Mouse (Mus musculus): ENCODE data around the gene Npnt.
A peak's percentile ranks its signal among the peaks of the same experiment; 100 is the strongest.

Npnt gene

GRCm38 (mm10) chr3:132949791-132950528 is at the start of gene Npnt:
Gene Npnt, minus strand, starts transcription at chr3:132950291.
- peak; percentile 29 for DNase-seq (ENCODE audit: low read depth)

GRCm38 (mm10) chr3:132996299-132996698 is 46.2 kb upstream of the Npnt start:
- DNase-seq (ENCODE audit: low read depth): no peak

- DNase-seq (ENCODE audit: low read depth): no peak
Measured at GRCm38 (mm10) chr3:132995904-132996267, 45.8 kb upstream of the Npnt start.

DNA sequence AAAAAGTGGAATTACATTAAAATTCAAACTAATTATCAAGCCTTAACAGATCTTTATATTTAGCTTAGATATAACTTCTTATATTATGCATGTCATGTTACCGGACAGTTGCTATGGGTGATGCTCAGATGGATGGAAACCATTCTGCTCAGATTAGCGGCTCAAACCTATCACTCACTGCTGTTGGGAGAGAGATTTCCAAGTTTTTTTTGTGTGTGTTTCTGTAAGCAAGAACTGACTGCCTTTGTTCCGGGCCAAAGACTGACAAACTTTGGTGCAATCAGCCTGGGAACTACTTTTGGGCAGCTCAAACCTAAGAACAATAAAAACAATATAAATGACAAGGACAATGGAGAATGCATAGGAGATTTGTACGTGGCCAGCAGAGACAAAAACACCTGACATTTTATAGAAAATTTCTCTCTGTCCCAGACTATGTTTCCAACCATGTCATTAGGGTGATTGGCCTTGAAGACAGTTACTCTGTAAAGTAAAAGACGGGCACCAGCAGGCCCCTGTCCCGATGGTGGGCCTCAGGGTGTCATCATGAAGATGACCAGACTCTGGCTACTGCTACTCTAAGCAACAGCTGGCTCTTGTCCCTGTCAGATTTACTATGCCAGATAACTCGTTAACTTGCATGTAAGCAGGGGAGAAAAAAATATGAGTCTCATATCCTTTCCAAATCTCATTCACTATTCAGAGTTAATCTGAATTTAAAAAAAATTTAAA is 45.2 kb upstream of the Npnt start:
- DNase-seq (ENCODE audit: low read depth): no peak

GRCm38 (mm10) chr3:132986188-132986587 is 36.1 kb upstream of the Npnt start:
- DNase-seq (ENCODE audit: low read depth): no peak

DNA sequence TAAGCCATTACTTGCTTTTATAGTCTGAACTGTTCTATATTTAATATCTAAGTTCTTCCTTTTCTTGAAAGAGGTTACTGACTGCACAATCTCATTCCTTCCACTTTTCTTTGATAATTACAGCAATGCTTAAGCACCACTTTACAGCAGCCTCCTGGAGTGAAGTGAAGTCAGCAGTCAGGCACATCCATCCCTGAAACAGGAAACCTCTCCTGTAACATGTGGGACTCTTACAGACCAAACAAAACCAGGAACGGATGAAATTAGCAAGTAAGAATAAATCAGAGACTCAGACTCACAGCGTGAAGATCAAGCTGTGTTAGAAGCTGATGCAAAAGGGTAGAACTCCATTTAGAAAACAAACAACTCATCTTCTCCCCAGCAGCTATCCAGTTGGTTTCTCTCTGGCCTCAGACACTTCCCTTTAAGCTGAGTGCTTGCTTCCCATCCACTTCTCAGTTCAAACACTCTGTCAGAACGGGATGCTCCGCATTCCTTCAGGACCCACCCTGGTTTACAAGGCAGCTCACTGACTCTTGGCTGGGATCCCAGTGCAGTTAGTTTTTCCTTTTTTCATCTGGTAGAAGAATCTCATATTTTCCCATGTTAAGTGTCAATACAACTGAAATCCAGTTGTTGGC is 33.9 kb upstream of the Npnt start:
- no peak for DNase-seq (ENCODE audit: low read depth)

- no peak for DNase-seq (ENCODE audit: low read depth)
Measured at GRCm38 (mm10) chr3:132981968-132982367, 31.9 kb upstream of the Npnt start.

- DNase-seq (ENCODE audit: low read depth): peak; percentile 4
Measured at GRCm38 (mm10) chr3:132979781-132980461, 29.8 kb upstream of the Npnt start.

DNA sequence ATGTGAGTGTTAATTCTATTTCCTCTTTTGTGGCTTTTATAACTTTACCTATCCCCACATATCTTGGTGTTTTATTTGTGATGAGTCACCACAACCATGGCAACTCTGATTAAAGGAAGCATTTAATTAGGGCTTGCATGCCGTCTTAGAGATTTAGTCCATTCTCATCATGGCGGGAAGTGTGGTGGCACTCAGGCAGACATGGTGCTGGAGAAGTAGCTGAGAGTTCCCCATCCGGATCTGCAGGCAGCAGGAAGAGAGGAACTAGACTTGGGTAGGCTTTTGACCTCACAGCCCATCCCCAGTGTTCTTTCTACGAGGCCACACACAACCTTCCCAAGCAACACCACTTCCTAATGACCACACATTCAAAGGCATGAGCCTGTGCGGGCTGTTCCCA is 16.2 kb upstream of the Npnt start:
- no peak for DNase-seq (ENCODE audit: low read depth)

- no peak for DNase-seq (ENCODE audit: low read depth)
Measured at GRCm38 (mm10) chr3:132964715-132965507, 14.8 kb upstream of the Npnt start.

DNA sequence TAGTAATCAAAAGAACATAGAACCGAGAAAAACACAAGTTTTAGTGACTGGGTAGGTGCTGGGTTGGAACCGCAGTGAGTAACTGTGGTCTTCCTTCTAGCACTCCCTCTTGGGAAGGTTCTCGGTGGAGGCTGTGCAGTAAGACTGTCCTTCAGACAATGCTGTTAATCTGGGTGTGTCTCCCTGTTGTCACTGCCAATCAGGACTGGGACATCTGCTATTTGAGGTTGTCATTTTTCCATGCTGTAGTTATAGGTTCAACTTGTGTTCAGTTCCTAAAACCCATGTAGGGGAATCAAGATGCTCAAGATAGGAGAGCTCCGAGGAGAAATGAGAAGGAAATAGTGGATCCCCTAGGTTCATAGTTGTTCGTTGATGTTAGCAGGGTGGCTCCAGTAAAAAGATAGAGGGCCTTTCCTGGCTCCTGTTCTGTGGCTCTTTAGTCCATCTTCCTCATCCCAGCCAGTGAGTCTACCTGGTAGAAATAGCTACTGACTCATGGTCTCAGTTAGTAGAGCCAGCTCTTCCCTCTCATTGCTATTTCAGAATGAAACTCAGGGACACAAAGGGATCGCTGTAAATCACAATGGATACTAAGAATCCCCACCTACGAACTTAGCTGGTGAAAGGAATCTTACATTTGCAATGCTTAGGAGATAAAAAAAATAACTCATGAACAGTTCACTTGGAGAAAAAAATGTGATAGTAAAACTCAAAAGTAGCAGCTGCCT is 12.7 kb upstream of the Npnt start:
- DNase-seq (ENCODE audit: low read depth): no peak

GRCm38 (mm10) chr3:132950529-132950880 is 414 bp upstream of the Npnt start:
- no peak for DNase-seq (ENCODE audit: low read depth)

DNA sequence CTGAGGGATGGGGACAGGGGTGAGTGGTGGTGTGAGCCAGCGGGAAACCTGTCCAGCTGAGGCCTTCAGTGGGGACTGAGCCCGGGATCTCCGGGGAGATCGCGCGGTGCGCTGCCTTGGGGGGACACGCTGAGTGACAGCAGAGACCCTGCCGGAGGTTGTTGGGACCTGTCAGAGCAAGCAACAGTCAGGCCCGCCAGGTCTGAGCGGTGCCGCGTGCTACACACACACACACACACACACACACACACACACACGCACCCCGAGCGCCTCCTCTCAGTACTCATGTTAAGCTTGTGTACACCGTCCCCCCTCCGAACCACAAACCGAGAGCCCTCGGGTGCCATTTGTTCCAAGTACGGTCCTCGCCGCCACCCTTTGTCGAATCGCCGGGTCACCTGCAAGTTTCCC is 706 bp downstream of the Npnt start:
- DNase-seq (ENCODE audit: low read depth): peak; percentile 19

DNA sequence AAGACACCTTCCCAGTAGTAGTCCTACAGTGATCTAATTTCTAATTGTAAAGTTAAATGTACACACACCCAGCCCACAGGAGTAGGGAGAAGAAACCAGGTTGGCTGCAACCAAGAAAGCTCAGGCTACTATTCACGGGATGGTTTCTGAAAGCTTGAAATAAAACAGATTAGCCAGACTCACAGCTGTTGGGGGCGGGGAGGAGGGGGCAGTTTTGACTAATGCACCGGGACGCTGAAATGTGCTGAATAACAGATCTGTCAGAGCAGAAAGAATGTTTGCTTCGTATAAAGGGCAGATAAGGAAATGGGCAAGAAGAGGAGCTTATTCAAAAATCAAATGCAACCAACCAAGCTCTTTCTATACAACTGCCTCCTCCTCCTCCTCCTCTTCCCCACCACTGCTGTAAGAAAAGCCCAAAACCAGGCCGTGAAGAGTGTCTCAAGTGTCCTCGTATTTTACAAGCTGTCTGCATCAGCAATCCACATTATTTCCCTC is 1.7 kb downstream of the Npnt start:
- DNase-seq (ENCODE audit: low read depth): no peak

- DNase-seq (ENCODE audit: low read depth): no peak
Measured at GRCm38 (mm10) chr3:132946086-132946485, 4.0 kb downstream of the Npnt start.

DNA sequence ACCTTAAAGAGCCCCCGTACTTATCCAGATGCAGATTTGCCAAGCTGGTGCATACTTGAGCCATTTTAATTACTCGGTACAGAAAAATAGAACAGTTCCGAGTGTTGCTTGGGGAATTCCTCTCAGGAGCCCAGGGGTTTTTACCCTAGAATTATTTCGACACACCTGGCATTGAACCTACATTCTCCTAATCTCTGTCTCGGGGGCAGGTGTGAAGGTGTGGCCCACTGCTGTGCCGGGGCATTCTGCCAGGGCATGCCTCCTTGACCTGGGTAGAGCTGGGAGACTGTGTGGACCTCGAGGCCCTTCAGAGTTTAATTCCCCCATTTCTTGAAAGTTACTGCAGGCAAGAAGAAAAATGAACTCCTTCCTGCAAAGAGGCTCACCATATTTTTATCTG is 4.4 kb downstream of the Npnt start:
- DNase-seq (ENCODE audit: low read depth): no peak

DNA sequence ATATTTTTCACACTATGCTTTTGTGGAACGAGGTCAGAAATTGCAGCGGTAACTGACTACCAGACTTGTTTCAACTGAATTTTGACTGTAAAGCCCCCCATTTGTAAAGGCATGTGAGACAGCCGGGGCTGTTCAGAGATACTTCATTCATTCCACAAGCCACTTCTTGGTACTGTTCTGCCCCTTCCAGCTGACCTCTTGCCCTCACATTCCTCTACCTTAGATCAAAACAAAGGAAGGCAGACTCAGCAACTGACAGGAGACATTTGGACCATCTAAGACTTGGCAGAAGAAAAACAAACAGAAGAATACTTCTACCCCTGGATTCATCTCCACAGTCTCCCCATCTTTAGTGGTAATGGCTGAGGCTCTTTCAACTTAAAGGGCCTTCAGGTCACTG is 5.5 kb downstream of the Npnt start:
- DNase-seq (ENCODE audit: low read depth): no peak

DNA sequence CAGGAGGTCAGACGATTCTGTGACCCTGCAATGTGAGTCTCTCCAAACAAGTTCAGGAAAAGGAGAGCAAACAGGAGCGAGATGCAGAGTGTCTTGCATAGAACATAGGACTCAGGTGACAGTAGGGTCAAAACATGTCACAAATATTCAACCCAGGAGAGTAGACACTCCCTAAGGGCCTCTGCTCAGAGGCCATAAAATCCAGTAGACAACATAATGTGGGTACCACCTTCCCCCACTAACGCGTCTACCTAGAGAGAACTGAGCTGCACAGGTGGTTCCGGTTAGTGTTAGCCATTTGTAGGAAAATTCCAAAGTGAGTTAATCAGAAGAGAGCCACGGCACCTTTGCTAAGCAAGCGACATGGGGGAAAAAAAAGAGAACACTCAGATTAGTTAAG is 5.9 kb downstream of the Npnt start:
- DNase-seq (ENCODE audit: low read depth): no peak

- no peak for DNase-seq (ENCODE audit: low read depth)
Measured at GRCm38 (mm10) chr3:132942778-132943177, 7.3 kb downstream of the Npnt start.

DNA sequence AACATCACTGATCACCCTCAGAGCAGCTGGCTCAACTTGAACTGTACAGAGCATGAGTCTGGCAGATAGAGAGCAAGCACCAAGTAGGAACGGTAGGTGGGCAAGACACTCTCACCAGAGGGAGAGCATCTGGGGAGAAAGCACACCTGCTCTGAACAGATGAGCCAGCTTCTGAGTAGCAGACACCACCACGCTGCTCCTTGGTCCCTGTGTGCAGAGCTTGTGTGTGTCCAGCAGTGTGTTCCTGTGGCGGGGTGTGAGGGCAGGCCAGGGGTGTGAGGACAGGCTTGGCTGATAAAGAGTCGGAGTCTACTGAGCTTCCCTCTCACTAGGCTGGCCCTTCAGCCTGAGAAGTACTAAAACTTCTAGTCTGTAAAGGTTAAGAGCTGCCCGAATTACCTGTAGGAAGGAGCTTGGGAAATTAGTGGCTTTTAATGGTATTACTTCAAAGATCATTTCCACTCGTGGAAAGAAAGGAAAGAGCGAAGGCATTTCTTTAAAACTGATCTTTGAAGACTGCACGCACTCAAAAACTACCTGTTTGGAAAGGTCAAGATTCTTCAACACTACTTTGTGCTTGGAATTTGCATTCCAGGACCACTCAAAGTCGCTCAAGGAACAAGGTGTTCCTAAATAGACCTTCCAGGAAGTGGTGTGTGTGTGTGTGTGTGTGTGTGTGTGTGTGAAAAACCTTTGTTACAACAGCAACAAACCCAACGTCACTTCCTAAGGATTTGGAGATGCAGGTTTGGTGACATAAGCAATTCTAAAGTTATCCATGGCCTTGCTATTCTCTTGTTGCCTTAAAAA is 9.7 kb downstream of the Npnt start:
- no peak for DNase-seq (ENCODE audit: low read depth)

Data from induced T-regulatory cell, adult 2 months (primary cell).